Mouse (Mus musculus) ES-Bruce4 (cell line): ENCODE measurements at regions not wholly inside any gene's neighbourhood (a gene's known extent, or its start where the extent isn't known, plus 50 kb on each side); places are given as distances from the start of the nearest gene placed in this dataset.

Source experiments
- H3K27ac ChIP-seq: 2 replicates; pipeline ENCODE4 v1.5.1; 2012; ENCODE audit warnings: low read length, inconsistent platforms; ENCODE audit not compliant: insufficient read depth
- H3K27me3 ChIP-seq: 2 replicates; pipeline ENCODE4 v1.6.1; 2012; ENCODE audit warnings: mild to moderate bottlenecking, low read length, inconsistent platforms; ENCODE audit not compliant: control insufficient read depth, poor library complexity, insufficient read depth, severe bottlenecking
- H3K36me3 ChIP-seq: 2 replicates; pipeline ENCODE4 v1.6.1; 2012; ENCODE audit warnings: inconsistent platforms, mild to moderate bottlenecking, low read length, moderate library complexity; ENCODE audit not compliant: control insufficient read depth, poor library complexity, insufficient read depth, severe bottlenecking
- H3K4me1 ChIP-seq: one replicate; pipeline ENCODE4 v1.8.1; 2011; ENCODE audit warnings: low read length; ENCODE audit not compliant: control insufficient read depth, insufficient read depth
- H3K4me3 ChIP-seq: 2 replicates; pipeline ENCODE4 v1.5.1; 2011; ENCODE audit warnings: low read depth, mild to moderate bottlenecking, low read length
- H3K9ac ChIP-seq: 2 replicates; pipeline ENCODE4 v1.6.1; 2012; ENCODE audit warnings: low read depth, mild to moderate bottlenecking, inconsistent platforms; ENCODE audit not compliant: poor library complexity, severe bottlenecking
- H3K9me3 ChIP-seq: replicated peaks from 2 replicates; pipeline ENCODE4 v1.6.1; 2012; ENCODE audit warnings: mild to moderate bottlenecking, low read length, inconsistent platforms; ENCODE audit not compliant: control insufficient read depth, poor library complexity, insufficient read depth, severe bottlenecking
- CTCF ChIP-seq: IDR thresholded peaks from one replicate; pipeline ENCODE4 v1.8.1; 2011; ENCODE audit warnings: low read depth, low read length
- EP300 ChIP-seq: IDR thresholded peaks from 2 replicates; pipeline ENCODE4 v1.6.1; 2011; ENCODE audit warnings: low read depth, low read length; ENCODE audit not compliant: insufficient read depth
- POLR2A ChIP-seq: IDR thresholded peaks from one replicate; pipeline ENCODE4 v1.8.1; 2011; ENCODE audit warnings: low read length; ENCODE audit not compliant: insufficient read depth

- TF ChIP-seq EP300 (no peak), POLR2A (no peak), CTCF (no peak)
- Histone ChIP-seq H3K27ac (no peak overlapping the region), H3K4me1 (no peaks in the 10 kb centered on the region), H3K27me3 (no peaks in the 10 kb centered on the region; the same call in 1 of the 2 replicates), H3K36me3 (no peaks in the 10 kb centered on the region), H3K4me3 (no peak overlapping the region), H3K9ac (no peak overlapping the region), H3K9me3 (peaks cover 5% of the 10 kb centered on the region; the same call in 1 of the 2 replicates)
Measured at GRCm38 (mm10) chr1:185151130-185151799, 52.7 kb upstream of the Rab3gap2 start.

GRCm38 (mm10) chr1:185150431-185151129 is 53.3 kb upstream of the Rab3gap2 start:
- Histone ChIP-seq H3K4me3 (no peak overlapping the region), H3K27ac (no peak overlapping the region), H3K4me1 (no peaks in the 10 kb centered on the region), H3K9ac (no peak overlapping the region), H3K36me3 (no peaks in the 10 kb centered on the region), H3K9me3 (peaks cover 5% of the 10 kb centered on the region; the same call in 1 of the 2 replicates), H3K27me3 (no peaks in the 10 kb centered on the region; the same call in 1 of the 2 replicates)
- TF ChIP-seq POLR2A (no peak), EP300 (no peak), CTCF (no peak)

GRCm38 (mm10) chr1:185144791-185145190 is 59.1 kb upstream of the Rab3gap2 start:
- Histone ChIP-seq H3K9me3 (no peaks in the 10 kb centered on the region), H3K4me1 (no peaks in the 10 kb centered on the region), H3K9ac (no peak overlapping the region), H3K27me3 (0 out of 2 replicates have a peak, but pooled peaks cover 1% of the 10 kb centered on the region), H3K36me3 (no peaks in the 10 kb centered on the region), H3K4me3 (no peak overlapping the region), H3K27ac (no peak overlapping the region)
- TF ChIP-seq EP300 (no peak), POLR2A (no peak), CTCF (no peak)

- H3K27me3 ChIP-seq, result 0 out of 2 replicates have a peak, but pooled peaks cover 1% of the 10 kb centered on the region
- H3K4me1 ChIP-seq, result no peaks in the 10 kb centered on the region
- no peak overlapping the region for H3K27ac ChIP-seq
- TF ChIP-seq POLR2A (no peak), EP300 (no peak), CTCF (no peak)
- H3K36me3 ChIP-seq, result no peaks in the 10 kb centered on the region
- H3K9me3 ChIP-seq, result no peaks in the 10 kb centered on the region
- H3K4me3 ChIP-seq, result no peak overlapping the region
- no peak overlapping the region for H3K9ac ChIP-seq
Measured at GRCm38 (mm10) chr1:185144006-185144405, 59.9 kb upstream of the Rab3gap2 start.

GRCm38 (mm10) chr1:185140317-185140716 is 63.6 kb upstream of the Rab3gap2 start:
- TF ChIP-seq EP300, result no peak
- Histone ChIP-seq H3K9me3 (no peaks in the 10 kb centered on the region), H3K4me3 (no peak overlapping the region), H3K36me3 (no peaks in the 10 kb centered on the region), H3K9ac (no peak overlapping the region), H3K4me1 (no peaks in the 10 kb centered on the region), H3K27ac (no peak overlapping the region), H3K27me3 (0 out of 2 replicates have a peak, but pooled peaks cover 1% of the 10 kb centered on the region)

- no peak overlapping the region for H3K9ac ChIP-seq
- no peaks in the 10 kb centered on the region for H3K4me1 ChIP-seq
- H3K4me3 ChIP-seq, result no peak overlapping the region
- H3K36me3 ChIP-seq, result no peaks in the 10 kb centered on the region
- H3K27ac ChIP-seq, result no peak overlapping the region
- no peaks in the 10 kb centered on the region for H3K27me3 ChIP-seq
- no peaks in the 10 kb centered on the region for H3K9me3 ChIP-seq
- TF ChIP-seq EP300, result no peak
- TF ChIP-seq CTCF, result no peak
- no peak for TF ChIP-seq POLR2A
Measured at GRCm38 (mm10) chr1:185128209-185128608, 75.7 kb upstream of the Rab3gap2 start.
